Mouse (Mus musculus) Patski (cell line): ENCODE data around the gene Dynlt1c. TPM values are rescaled to one million over a fixed set of nuclear protein-coding genes. Genes with fewer than 3 reads are reported as not detected.
"Not testable (repeated sequence)": the region's sequence is repeated elsewhere in the genome, so short reads cannot be mapped to it uniquely, and the experiment has no call there.

ENCODE experiments used
- ATAC-seq: fragments of 100-300 bp; one replicate; pipeline ENCODE4 v1.8.0; 2021
- CTCF ChIA-PET: fragments of 350-600 bp; sonication (Branson Sonifier 250); formaldehyde crosslinking; loops from one replicate; lab custom pipeline; 2022; ENCODE audit warnings: inconsistent platforms; lab: Charles Lee
- POLR2A ChIA-PET: fragments of 350-600 bp; sonication (Branson Sonifier 250); formaldehyde crosslinking; loops from one replicate; lab custom pipeline; 2022; ENCODE audit warnings: antibody characterized with exemption, inconsistent platforms; lab: Charles Lee
- DNase-seq: peaks from one replicate; pipeline ENCODE4 v3.0.0-alpha.2; 2011; ENCODE audit warnings: low read depth, low spot score
- H3K27me3 ChIP-seq: fragments of 371-371 bp; one replicate; pipeline ENCODE4 v1.5.1; 2021
- in situ Hi-C: fragments of 300-500 bp; cut with MboI; formaldehyde crosslinking; loops from 3 replicates; pipeline ENCODE4 v1.11.1; 2018; ENCODE audit warnings: low pct_unique_long_range_greater_than_20kb, mixed read lengths
- polyA plus RNA-seq: library from polyadenylated mRNA; unstranded; gene quantifications from one replicate; pipeline ENCODE4 v1.2.3, GENCODE M21; 2021

Dynlt1c gene
- polyA plus RNA-seq, 1 experiment from 2014 or later: 10.2 TPM

DNA sequence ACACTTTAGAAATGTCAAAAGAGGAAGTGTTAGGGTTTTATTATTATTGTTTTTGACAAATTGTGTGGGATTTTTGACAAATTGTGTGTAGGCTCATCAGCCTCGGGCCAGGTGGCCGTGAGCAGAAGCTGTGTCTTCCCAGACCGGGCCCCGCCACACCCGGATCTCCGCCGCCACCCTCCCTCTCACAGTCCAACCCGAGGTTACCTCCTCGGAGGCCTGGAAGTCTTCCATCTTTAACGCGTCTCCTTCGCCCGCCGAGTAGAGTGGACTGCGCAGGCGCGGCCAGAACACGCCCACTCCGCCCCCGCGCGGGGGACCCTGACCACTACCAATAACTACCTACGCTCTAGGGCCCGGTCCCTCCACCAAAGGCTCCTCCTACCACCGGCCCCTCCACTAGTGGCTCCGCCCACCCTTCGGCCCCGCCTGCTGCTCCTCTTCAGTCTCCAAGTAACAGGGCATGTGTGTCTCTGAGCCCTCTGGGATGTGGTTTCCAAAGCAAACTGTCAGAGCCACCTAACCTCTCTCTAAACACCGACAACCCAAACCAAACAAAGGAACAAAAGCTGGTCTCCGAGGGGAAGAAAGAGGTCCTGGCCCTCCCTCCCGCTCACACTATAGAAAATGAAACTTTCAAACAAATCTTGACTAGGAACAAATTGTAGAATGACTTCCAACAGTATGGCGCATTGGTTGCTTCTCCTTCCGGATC, 54.3 kb downstream of the Dynlt1c start, which contains the start of gene Dynlt1f:
Gene Dynlt1f, minus strand, starts transcription at position 334 of the 715 bp plus-strand sequence.
- POLR2A ChIA-PET, H3K27me3 ChIP-seq, DNase-seq, CTCF ChIA-PET, in situ Hi-C loops: not testable (repeated sequence)
- peak; percentile 88 for ATAC-seq

DNA sequence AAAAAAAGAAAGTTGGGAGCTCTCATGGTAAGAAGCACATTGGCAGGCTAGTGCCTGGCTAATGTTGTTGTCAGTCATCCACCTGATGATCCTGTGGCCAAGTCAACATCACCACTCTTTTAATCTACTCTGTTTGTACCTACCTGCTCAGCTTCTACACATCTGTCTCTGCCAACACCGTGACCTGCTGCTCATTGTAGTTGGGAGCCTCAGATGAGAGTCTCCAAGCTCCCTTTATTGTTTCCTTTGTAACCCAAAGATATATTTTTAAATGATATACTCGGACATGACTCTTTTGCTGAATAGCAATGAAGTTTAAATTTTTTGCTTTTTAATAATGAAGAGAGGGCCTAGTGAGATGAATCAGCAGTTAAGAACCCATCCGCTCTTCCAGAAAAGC, 55.0 kb downstream of the Dynlt1c start:
- DNase-seq, CTCF ChIA-PET, POLR2A ChIA-PET, ATAC-seq, H3K27me3 ChIP-seq, in situ Hi-C loops: not testable (repeated sequence)

GRCm38 (mm10) chr17:6658801-6659200, 57.3 kb downstream of the Dynlt1c start, which contains the start of gene Sytl3:
TSS of gene Sytl3 (plus strand) at chr17:6659093.
- DNase-seq, POLR2A ChIA-PET, H3K27me3 ChIP-seq, ATAC-seq, in situ Hi-C loops, CTCF ChIA-PET: not testable (repeated sequence)

Other genes with a start within 250 kb of the Dynlt1c start
- 317 TPM for gene Dynlt1b, start 171.6 kb upstream of the Dynlt1c start, polyA plus RNA-seq
- gene Dynlt1f, start 54.2 kb downstream of the Dynlt1c start, polyA plus RNA-seq: 126 TPM
- not detected for gene Sytl3, start 57.4 kb downstream of the Dynlt1c start, polyA plus RNA-seq
- 344 TPM for gene Ezr, start 181.1 kb downstream of the Dynlt1c start, polyA plus RNA-seq